Mouse (Mus musculus) testis, adult 2 months (tissue): ENCODE data around the gene Gabrb2.

Experiments
- CTCF ChIP-seq: fragments of 200-500 bp; IDR thresholded peaks from 2 replicates; pipeline ENCODE4 v1.5.1; 2012; ENCODE audit warnings: low read depth, mild to moderate bottlenecking, inconsistent platforms, low read length, moderate library complexity; ENCODE audit not compliant: control insufficient read depth, insufficient read depth, insufficient replicate concordance
- POLR2A ChIP-seq: fragments of 200-500 bp; IDR thresholded peaks from 2 replicates; pipeline ENCODE4 v1.6.1; 2012; ENCODE audit warnings: low read depth, mild to moderate bottlenecking, inconsistent platforms, low read length, moderate library complexity; ENCODE audit not compliant: control insufficient read depth

- TF ChIP-seq POLR2A (no peak), CTCF (no peak)
Observed at GRCm38 (mm10) chr11:42386486-42386885, 33.1 kb upstream of the Gabrb2 start.
